ENCODE assay signal across 8 mouse cellular contexts in the genomic region with DNA sequence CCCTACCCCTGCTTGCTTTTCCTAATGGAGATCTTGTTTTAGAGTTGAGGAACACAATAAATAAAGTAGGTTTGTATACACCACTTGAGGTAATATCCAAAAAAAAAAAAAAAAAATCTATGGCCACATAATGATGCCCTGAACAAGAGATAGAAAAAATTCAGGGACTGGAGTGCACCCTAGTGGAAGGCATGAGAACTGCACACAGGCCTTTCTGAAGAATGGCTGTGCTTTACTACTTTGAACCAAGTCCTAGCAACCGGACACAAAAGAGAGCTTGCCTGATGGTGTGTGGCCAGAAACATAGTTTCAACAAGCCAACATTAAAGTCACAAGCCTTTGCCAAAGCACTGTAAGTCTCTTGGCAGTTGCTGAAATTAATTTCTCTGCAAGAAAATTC.
A peak's percentile ranks its signal among the peaks of the same experiment; 100 is the strongest.
DNase-seq lines count a peak whose midpoint lies in the region; ATAC-seq lines count a peak whose summit lies in the region.

No protein-coding gene starts in this region.

- DNase-seq in heart, adult 11 months: peak; percentile 76
- no peak for DNase-seq in heart, postnatal 25 days (ENCODE audit: low spot score)
- DNase-seq in thymus, postnatal 4 days: peak; percentile 32
- DNase-seq in thymus, postnatal 36 days: no peak
- peak; percentile 40 for DNase-seq in embryo, embryonic 11 days
- DNase-seq in layer of hippocampus, adult 9-11 months: peak; percentile 18
- DNase-seq in right cerebral cortex, postnatal 4 days: peak; percentile 41

- no peak for ATAC-seq in activated CD4-positive, CD25-positive, alpha-beta regulatory T cell, adult 4 months

- intact Hi-C loops in heart, postnatal 25 days (cut with DNase I): loop anchor here (2.0 to 5.0 kb wide), 2 partner anchors 97 to 339 kb away; no protein-coding TSS in a partner anchor

Comparison
In these comparisons a context has a peak if more than half of its experiments do, and no peak if none do; other contexts are left out.
1. DNase-seq: peak in heart, adult 11 months (single experiment), thymus, postnatal 4 days (single experiment), embryo, embryonic 11 days (single experiment), layer of hippocampus, adult 9-11 months (single experiment) and right cerebral cortex, postnatal 4 days (single experiment); none in heart, postnatal 25 days (single experiment) and thymus, postnatal 36 days (0 of 2).